Mouse (Mus musculus) neural tube, embryonic 14.5 days (tissue): ENCODE data around the gene Icosl. TPM values are rescaled to one million over a fixed set of nuclear protein-coding genes. Genes with fewer than 3 reads are reported as not detected.

Experiments used
- ATAC-seq: fragments of 200-750 bp; cut with Nextera tagmentation; 2 replicates; pipeline ENCODE4 v1.8.0; 2017; ENCODE audit warnings: low read depth, mild to moderate bottlenecking, moderate TSS enrichment, moderate library complexity
- H3K27ac ChIP-seq: fragments of 300-500 bp; sonication (generic); 2 replicates; pipeline ENCODE4 v1.5.1; 2014; ENCODE audit warnings: low read depth, mild to moderate bottlenecking, control low read depth, low read length, moderate library complexity, mixed read lengths
- H3K27me3 ChIP-seq: fragments of 300-500 bp; sonication (generic); 2 replicates; pipeline ENCODE4 v1.6.1; 2014; ENCODE audit warnings: low read length; ENCODE audit not compliant: control insufficient read depth, insufficient read depth
- H3K36me3 ChIP-seq: fragments of 300-500 bp; sonication (generic); 2 replicates; pipeline ENCODE4 v1.6.1; 2014; ENCODE audit warnings: low read length, mixed read lengths; ENCODE audit not compliant: control insufficient read depth, insufficient read depth
- H3K4me1 ChIP-seq: fragments of 300-500 bp; sonication (generic); 2 replicates; pipeline ENCODE4 v1.6.1; 2014; ENCODE audit warnings: low read length; ENCODE audit not compliant: control insufficient read depth, insufficient read depth
- H3K4me2 ChIP-seq: fragments of 300-500 bp; sonication (generic); 2 replicates; pipeline ENCODE4 v1.6.1; 2014; ENCODE audit warnings: mild to moderate bottlenecking, low read depth, low read length, control low read depth
- H3K4me3 ChIP-seq: fragments of 300-500 bp; sonication (generic); 2 replicates; pipeline ENCODE4 v1.5.1; 2014; ENCODE audit warnings: low read depth, low read length, control low read depth, mixed read lengths
- H3K9ac ChIP-seq: fragments of 300-500 bp; sonication (generic); replicated peaks from 2 replicates; pipeline ENCODE4 v1.6.1; 2014; ENCODE audit warnings: low read depth, mild to moderate bottlenecking, control low read depth, low read length, mixed read lengths
- H3K9me3 ChIP-seq: fragments of 300-500 bp; sonication (generic); 2 replicates; pipeline ENCODE4 v1.6.1; 2016; ENCODE audit warnings: low read length; ENCODE audit not compliant: control insufficient read depth
- WGBS: fragments of 180-500 bp; shearing (Covaris S2); extraction: QIAGEN DNeasy Blood & Tissue Kit; methylation state at CpG from one replicate; pipeline ENCODE4 v1.1.7; 2014; 5-methylcytosine and 5-hydroxymethylcytosine counted together
- polyA plus RNA-seq: library from polyadenylated mRNA; unstranded; fragments of >200 nt; fragmentation: Nextera tagmentation; extraction: Ambion mirVana; gene quantifications from 2 replicates; pipeline ENCODE4 v1.2.1, GENCODE M21; 2014

The Icosl gene
- polyA plus RNA-seq, 1 experiment from 2014 or later, result 0.56 TPM

GRCm38 (mm10) chr10:78063122-78063521 lies 6.0 kb upstream of the Icosl start:
- no peaks in the 10 kb centered on the region for H3K4me1 ChIP-seq
- 90% methylated on average over 9 of the region's 9 CpGs for WGBS
- H3K9me3 ChIP-seq, result no peaks in the 10 kb centered on the region
- no peak overlapping the region for H3K27ac ChIP-seq
- ATAC-seq, result no peak
- no peak overlapping the region for H3K4me2 ChIP-seq
- H3K36me3 ChIP-seq, result no peaks in the 10 kb centered on the region
- H3K4me3 ChIP-seq, result no peak overlapping the region
- H3K9ac ChIP-seq, result no peak overlapping the region
- H3K27me3 ChIP-seq, result no peaks in the 10 kb centered on the region

GRCm38 (mm10) chr10:78067226-78067625 lies 1.9 kb upstream of the Icosl start:
- Histone ChIP-seq H3K9ac (no peak overlapping the region), H3K4me3 (no peak overlapping the region), H3K4me1 (no peaks in the 10 kb centered on the region), H3K27me3 (peaks cover 5% of the 10 kb centered on the region; the same call in 1 of the 2 replicates), H3K36me3 (no peaks in the 10 kb centered on the region), H3K9me3 (no peaks in the 10 kb centered on the region), H3K27ac (no peak overlapping the region), H3K4me2 (no peak overlapping the region)
- ATAC-seq, result no peak
- WGBS, result 36% methylated on average over 4 of the region's 4 CpGs

- no peaks in the 10 kb centered on the region for H3K4me1 ChIP-seq
- no peak overlapping the region for H3K27ac ChIP-seq
- peak overlapping the region; percentile 97 for H3K4me2 ChIP-seq
- no peaks in the 10 kb centered on the region for H3K36me3 ChIP-seq
- WGBS, result 31% methylated on average over 11 of the region's 11 CpGs
- no peak overlapping the region for H3K9ac ChIP-seq
- H3K9me3 ChIP-seq, result no peaks in the 10 kb centered on the region
- no peak for ATAC-seq
- peaks cover 5% of the 10 kb centered on the region; the same call in 1 of the 2 replicates for H3K27me3 ChIP-seq
- peak overlapping the region; percentile 43; the same call in 1 of the 2 replicates for H3K4me3 ChIP-seq
Observed at GRCm38 (mm10) chr10:78068541-78068940, 561 bp upstream of the Icosl start.

DNA sequence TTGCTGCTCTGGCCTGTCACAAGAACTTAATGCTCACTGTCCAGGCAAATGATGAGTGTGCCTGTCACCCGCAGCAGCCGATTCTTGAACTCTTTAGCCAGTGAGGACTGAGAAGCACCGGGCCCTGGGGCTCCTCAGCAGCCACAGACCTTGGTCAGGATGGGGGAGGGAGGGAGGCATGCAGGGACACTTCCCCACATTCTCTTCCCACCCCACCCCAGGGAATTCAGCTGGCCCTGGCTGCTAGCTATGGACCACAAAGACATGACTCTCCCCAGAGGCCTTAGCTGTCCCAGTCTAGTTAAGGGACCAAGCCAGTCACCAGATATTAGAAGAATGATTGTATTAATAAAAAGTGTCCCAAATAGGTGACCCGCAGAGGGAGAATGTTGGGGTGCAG lies 5.0 kb downstream of the Icosl start:
- Histone ChIP-seq H3K4me3 (no peak overlapping the region), H3K9ac (no peak overlapping the region), H3K36me3 (no peaks in the 10 kb centered on the region), H3K4me1 (no peaks in the 10 kb centered on the region), H3K9me3 (no peaks in the 10 kb centered on the region), H3K27ac (no peak overlapping the region), H3K27me3 (peaks cover 1% of the 10 kb centered on the region; the same call in 1 of the 2 replicates), H3K4me2 (no peak overlapping the region)
- WGBS, result 80% methylated on average over 4 of the region's 4 CpGs
- ATAC-seq, result no peak

DNA sequence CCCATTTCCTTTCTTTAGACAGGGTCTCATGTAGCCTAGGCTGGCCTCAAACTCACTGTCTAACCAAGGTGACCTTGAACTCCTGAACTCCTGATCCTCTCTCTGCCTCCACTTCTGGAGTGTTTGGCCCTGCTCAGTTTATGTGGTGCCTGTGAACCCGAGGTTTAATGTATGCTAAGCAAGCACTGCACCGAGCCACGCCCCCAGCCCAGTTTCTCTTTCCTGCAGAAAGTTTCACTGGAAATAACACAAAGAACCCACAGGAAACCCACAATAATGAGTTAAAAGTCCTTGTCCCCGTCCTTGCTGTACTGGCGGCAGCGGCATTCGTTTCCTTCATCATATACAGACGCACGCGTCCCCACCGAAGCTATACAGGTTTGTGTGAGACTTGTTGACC lies 5.9 kb downstream of the Icosl start:
- H3K4me2 ChIP-seq, result no peak overlapping the region
- ATAC-seq, result no peak

GRCm38 (mm10) chr10:78077862-78078261 lies 8.8 kb downstream of the Icosl start:
- Histone ChIP-seq H3K27me3 (no peaks in the 10 kb centered on the region), H3K9ac (no peak overlapping the region), H3K27ac (no peak overlapping the region), H3K4me3 (no peak overlapping the region), H3K4me1 (no peaks in the 10 kb centered on the region), H3K36me3 (no peaks in the 10 kb centered on the region), H3K9me3 (no peaks in the 10 kb centered on the region), H3K4me2 (no peak overlapping the region)
- WGBS, result 84% methylated on average over 9 of the region's 9 CpGs
- ATAC-seq, result no peak

More for the DNA sequence above, 5.9 kb downstream of the Icosl start:
- 87% methylated on average over 11 of the region's 11 CpGs for WGBS
- Histone ChIP-seq H3K9me3 (no peaks in the 10 kb centered on the region), H3K4me3 (no peak overlapping the region), H3K27me3 (no peaks in the 10 kb centered on the region), H3K9ac (no peak overlapping the region), H3K4me1 (no peaks in the 10 kb centered on the region), H3K36me3 (no peaks in the 10 kb centered on the region), H3K27ac (no peak overlapping the region)

- no peak overlapping the region for H3K27ac ChIP-seq
- 84% methylated on average over 5 of the region's 5 CpGs for WGBS
- H3K27me3 ChIP-seq, result no peaks in the 10 kb centered on the region
Observed at GRCm38 (mm10) chr10:78078276-78078675, 9.2 kb downstream of the Icosl start.

GRCm38 (mm10) chr10:78079955-78080591 lies 11.0 kb downstream of the Icosl start:
- no peaks in the 10 kb centered on the region for H3K4me1 ChIP-seq
- no peaks in the 10 kb centered on the region for H3K36me3 ChIP-seq
- no peak for ATAC-seq
- no peak overlapping the region for H3K9ac ChIP-seq
- H3K9me3 ChIP-seq, result no peaks in the 10 kb centered on the region
- H3K4me3 ChIP-seq, result no peak overlapping the region
- no peak overlapping the region for H3K27ac ChIP-seq
- no peaks in the 10 kb centered on the region for H3K27me3 ChIP-seq
- no peak overlapping the region for H3K4me2 ChIP-seq
- 89% methylated on average over 4 of the region's 4 CpGs for WGBS

More at GRCm38 (mm10) chr10:78078276-78078675, 9.2 kb downstream of the Icosl start:
- Histone ChIP-seq H3K9me3 (no peaks in the 10 kb centered on the region), H3K4me1 (no peaks in the 10 kb centered on the region), H3K9ac (no peak overlapping the region), H3K4me2 (no peak overlapping the region), H3K4me3 (no peak overlapping the region), H3K36me3 (no peaks in the 10 kb centered on the region)
- no peak for ATAC-seq

GRCm38 (mm10) chr10:78084073-78084472 lies 15.0 kb downstream of the Icosl start:
- Histone ChIP-seq H3K27ac (no peak overlapping the region), H3K4me1 (no peaks in the 10 kb centered on the region), H3K27me3 (no peaks in the 10 kb centered on the region), H3K9me3 (no peaks in the 10 kb centered on the region), H3K4me3 (no peak overlapping the region), H3K36me3 (no peaks in the 10 kb centered on the region), H3K4me2 (no peak overlapping the region), H3K9ac (no peak overlapping the region)
- 72% methylated on average over 1 of the region's 1 CpGs for WGBS
- no peak for ATAC-seq
